Mouse (Mus musculus) retina, postnatal 1 day (tissue): ENCODE measurements at regions not wholly inside any gene's neighbourhood (a gene's known extent, or its start where the extent isn't known, plus 50 kb on each side); places are given as distances from the start of the nearest gene placed in this dataset.

ENCODE experiments used
- DNase-seq: peaks from one replicate; pipeline ENCODE4 v3.0.0-alpha.2; 2012

DNA sequence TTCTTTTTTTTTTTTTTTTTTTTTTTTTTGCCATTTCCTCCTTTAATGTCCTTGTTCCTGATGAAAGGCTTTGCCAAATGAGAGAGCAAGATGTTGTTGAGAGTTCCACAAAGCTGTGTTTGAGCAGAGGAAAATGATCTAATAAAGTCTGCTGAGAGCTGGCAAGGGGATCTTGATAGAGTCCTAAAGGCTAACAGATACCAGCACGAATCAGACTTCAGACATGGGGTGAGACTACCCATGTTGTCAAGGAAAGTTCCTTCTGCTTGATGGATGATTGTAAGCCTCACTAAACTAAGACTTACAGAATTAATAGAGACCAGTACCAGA, 665.2 kb upstream of the Fam92a start:
- DNase-seq = no peak

DNA sequence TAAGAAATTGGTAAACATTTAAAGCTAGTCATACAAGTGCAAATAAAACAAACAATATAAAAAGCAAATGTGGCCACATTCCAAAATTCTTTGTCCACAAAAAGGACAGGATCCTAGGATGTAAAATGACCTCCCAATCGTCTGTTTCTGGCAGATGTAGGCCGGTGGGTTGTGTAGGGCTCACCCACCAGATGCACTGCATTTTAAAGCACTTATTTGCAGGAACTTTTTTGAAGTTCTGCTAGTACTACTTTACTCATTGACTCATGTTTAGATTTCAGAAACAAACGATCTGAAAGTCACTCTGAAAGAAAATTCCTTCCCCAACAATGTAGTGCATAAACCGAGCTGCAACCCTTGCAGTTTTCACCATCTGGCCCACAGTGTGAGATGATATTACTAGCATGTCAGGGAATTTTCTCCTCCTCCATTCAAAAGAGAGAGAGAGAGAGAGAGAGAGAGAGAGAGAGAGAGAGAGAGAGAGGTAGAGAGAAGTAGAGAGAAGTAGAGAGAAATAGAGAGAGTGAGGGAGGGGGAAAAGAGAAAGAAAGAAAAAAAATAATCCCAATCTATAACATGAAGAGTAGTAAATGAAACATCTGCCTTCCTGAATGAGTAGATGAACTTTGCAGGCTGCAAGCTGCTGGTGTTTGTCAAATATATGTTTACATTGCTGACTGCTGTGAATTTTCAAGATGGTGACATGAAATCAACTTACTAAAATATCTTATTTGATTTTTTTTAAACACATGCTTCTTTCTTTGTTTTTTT, 664.7 kb upstream of the Fam92a start:
- DNase-seq = no peak

DNA sequence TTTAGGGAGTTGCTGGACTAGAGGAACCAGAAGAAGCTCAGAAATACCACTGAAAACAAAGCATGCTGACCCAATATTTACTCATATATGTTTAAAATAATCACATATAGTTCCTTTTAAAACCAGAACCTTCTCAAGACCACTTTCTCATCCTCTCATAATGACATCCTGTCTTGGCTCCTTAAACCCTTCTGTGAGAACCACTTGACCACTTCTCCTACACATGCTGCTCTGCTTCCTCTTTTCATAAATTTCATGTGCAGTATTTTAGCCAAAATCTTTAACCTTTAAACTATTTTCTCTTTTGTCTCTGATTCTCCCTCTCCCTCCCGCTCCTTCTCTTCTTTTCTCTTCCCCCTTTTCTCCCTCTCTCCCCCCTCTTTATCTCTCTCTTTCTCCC, 654.6 kb upstream of the Fam92a start:
- DNase-seq = no peak

DNA sequence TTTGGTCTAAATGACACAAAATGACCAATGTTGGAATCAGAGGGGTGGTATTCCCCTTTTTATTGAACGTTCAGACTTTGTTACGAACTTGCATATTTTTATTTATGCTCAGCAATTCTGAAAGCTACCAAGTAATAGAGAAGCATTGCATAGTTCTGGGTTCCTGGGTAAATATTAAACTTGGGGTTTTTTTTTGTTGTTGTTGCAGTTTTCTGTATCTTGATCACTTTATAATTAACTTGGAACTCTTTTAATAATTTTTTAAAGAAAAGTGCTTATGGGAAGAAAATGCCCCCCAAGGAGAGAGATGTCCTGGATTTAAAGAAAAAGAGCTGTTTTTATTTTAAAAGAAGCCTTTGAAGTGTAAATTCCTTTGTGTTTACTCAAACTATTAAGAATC, 642.4 kb upstream of the Fam92a start:
- DNase-seq = no peak

DNA sequence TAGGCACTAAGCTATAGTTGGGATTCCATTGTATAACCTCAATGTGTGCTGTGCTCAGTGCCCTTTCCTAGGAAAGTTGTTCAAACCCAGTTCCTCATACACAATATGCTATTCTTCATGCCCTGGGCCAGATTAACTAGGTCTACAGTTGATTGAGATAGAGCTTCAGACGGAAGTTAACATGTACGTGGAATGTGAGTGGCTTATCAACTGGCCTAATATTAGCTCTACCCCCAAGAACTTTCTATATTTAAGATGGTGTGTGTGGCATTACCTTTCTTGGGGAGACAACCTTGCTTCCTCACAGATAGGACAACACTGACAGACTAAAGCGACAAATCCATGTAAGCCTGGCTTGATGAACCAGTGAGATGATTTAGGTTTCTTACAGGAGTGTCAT, 629.4 kb upstream of the Fam92a start:
- no peak for DNase-seq

DNA sequence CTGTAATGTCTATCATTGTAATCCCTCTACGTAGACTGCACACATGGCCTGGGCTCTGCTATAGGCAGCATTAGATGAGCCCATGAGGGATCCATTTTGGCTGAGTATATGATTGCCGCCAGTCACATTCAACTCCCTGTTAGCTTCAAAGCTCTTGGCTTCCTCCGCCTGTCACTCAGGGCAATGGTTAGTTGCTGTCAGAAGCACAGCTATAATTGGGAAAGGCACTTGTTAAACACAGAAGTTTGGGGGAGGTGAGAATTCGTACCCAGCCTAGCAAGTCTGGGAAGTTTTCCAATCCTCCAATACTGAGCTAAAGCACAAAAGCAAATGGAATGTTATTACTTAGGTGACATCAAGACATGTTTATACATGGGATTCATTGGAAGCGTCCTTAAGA, 627.7 kb upstream of the Fam92a start:
- no peak for DNase-seq

DNA sequence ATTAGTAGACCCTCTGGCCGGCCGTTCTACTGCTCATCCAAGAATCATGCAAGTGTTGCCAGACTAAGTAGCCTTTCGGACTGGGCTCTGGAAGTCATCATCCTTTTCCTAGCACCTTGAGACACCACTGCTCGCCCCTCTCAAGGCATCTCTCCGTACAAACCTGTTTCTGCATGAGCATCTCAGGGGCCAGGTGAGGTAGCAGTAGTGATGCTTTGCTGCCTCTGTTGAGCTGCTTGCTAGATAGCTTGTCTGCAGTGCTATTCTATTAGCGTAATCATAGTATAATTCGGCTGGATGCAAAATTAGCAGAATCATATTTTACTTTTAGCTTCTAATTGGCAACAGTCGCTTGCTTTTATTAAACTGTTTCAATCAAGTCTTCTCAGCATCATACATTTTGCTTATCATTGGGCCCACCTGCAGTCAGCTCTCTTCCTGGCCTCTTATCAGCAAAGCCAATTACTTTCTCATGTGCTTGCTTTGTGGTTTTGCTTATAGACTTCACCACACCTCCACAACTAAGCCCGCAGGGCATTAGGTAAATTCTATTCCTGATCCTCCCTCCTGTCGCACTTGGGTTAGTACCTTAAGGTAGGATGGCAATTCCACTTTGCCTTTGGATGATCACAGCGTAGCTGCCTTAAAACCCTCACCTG, 621.1 kb upstream of the Fam92a start:
- DNase-seq = no peak

DNA sequence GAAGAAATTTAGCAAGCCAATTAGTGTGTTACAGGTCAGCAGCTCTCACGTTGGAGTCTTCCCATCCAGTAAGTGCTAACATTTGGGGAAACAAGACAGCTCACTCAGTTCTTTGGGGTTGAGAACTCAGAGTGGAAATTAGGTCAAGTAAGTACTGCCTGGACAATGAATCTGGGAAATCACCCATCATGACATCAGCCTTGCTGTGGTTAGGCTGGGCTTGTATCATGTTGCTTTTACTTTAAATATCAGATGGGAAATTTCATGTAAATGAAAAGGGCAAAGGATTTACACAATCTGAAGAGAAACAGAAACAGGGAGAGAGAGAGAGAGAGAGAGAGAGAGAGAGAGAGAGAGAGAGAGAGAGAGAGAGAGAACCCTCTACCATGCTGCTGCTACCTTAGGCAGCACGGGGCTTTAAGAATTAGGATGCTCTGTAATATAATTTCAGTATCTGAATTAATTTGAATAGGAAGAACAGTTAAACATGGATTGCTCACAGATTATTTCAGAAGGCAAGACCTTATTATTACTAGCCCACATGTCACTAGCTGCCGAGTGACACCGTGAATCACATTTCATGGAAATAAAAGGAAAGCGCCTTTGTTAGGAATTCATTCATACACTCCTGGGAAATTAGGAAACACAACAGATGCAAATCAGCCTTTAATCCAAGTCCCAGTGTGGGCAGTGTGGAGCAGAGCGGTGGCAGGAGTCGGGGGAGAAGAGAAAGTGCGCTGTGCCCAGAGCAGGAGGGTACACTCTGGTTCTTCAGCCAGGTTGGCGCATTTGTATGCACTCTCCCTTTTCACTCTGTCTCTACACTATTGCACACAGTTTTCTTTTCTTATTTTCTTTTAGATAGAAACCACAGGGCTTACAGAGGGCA, 620.2 kb upstream of the Fam92a start:
- DNase-seq = peak; percentile 15

DNA sequence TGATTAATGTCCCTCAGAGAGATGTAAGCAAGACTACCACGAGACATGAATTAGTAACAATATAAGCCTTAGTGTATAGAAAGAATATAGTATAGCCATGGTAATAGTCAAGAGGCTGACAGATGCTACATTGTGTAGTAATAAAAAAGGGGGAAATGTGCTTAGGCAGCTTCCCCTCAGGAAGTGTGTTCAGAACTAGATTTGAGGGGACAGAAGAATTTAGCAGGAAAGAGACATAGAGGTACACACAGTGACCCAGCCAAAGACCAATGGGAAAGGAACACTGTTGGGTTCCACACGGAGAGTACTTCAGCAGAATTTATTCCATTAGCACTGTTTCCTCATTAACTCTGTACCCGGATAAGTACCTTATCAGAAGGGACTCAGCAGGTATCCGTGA, 614.0 kb upstream of the Fam92a start:
- DNase-seq = no peak

DNA sequence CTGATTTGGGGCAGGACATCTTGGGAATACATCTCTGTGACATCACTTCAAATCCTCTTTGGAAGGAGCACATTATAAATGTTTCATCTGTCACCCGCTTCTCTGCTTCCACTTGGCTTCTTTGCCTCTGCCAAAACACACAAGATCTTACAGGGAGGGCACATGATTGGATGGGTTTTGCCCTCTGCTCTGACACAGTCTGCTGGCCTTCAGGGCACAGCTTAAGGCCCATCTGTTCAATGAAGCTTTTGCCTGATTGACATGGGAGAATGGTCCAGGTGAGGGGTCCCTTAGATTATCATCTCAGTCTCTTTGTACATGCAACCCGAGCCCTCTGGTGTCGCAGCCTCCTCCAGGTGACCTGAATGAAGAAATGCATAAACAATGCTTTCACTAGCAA, 612.7 kb upstream of the Fam92a start:
- peak; percentile 43 for DNase-seq

DNA sequence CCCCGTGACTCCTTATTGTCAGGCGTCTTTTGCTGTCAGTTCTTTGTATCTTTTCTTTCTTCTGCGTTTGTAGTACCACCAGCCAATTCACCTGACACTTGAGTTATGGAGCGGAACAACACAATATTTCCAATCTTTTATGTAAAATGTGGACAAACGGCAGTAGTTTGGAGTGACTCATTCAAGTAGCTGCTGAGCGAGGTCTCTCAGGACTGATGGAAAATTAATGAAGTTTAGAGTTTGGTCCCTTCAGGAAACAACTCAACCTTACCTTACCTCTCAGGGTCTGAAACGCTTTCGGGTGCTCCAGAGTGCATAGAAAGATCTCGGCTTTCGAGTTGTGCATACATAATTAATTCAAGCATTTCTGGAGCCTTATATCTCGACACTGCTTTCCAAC, 612.3 kb upstream of the Fam92a start:
- DNase-seq = no peak

DNA sequence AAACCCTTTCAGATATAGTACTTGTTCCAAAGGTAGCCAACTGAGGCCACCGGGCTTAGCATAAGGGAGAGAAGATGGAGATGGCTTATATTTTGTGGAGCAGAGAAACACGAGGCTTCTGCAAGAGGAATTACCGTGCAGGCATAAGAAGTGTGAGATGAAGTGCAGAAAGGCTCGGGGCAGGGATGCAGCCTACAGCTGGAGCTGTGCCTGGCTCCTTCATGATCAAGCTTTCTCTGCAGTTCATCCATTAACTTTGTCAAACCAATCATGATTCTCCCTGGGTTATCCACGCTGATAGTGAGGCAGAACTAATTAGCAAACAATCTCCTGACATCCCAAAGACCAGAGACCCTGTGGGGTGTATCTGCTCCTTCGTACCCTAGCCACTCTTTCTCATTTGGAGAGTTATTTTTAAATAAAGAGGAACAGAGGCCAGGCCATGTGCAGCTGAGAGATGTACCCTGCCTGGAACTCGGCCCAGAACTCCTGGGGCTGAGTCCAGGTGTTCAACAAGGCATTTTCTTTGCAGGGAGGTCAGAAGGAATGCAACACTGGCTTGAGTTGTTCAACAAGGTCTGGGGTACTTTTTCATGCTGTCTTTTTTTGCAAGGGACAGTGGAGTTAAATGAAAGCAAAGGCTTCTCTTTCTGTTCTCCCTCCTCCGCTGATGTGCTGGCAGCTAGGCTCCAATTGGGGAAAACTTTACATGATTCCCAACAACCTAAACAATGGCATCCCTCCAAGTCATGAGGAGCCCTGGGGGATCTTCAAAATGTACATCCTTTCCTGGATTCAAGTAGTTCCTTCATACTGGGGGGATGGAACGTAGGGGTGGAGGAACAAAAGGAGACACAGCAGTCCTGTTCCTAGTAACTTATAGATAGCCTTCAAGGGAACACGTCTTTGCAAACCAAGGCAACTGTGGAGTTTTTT, 610.4 kb upstream of the Fam92a start:
- no peak for DNase-seq

DNA sequence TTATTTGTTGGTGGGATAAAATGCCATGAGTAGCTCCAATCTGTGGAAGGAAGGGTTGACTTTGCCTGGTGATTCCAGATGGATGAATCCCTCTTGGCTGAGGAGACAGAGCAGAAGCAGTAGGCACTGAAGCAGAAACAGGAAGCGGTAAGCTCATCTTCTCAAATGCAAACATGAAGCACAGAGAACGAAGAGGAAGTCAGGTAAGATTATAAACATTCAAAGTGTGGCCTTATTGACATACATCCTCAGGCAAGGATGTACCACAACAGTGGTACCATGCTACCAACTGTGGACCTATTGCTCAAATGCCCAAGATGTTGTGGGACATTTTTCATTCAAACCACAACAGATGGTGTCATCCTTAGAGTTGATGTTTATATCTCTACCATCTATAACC, 608.4 kb upstream of the Fam92a start:
- no peak for DNase-seq

DNA sequence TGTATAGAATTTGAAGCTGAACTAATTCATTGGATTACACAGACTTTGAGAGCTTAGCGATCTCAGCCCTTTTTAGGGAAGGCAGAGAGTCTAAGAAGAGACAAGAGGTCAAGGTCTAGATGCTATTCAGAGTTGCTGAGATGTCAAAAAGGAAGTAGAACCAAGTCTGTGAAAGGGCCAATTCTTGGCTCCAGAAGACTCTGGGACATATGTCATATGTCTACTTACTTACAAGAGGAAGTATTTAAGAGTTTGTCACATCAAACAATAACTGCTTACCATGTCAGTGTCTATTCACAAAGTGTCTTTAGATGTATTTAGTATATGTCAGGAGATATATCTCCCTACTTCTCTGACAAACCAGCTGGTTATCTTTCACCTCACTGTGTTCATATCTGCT, 607.4 kb upstream of the Fam92a start:
- no peak for DNase-seq

DNA sequence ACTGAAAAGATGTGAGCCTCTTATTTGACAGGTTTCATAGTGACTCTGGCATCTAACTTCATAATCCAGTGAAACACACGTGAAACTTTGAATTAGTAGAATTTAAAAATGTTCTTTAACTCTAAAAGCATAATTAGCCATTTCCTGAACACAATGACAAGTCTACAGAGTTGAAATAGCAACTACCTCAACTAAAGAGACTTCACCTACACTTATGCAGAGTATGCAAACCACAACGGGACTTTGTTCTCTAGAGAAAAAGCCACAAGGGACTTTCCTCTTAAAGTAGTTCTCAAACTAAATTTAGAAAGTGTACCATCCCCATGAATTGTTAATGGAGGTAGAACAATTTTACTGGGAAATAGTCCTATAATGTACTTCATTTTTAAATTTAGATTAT, 606.3 kb upstream of the Fam92a start:
- DNase-seq = no peak

DNA sequence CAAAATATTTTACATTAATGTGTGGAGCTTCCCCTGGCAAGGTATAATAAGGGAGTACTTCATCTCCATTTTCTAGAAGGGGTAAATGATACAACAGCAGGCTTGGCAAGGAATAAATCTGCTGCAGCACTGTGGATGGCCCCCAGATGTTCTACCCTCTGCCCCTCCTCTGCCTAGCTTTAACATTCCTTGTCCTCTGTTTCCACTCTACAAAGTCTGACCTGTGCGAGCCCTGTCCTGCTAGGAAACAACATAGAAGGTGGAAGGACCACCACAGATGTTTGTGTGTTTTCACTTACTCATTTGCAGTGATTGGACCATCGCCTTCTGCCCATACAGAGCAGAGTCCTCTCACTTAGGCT, 604.4 kb upstream of the Fam92a start:
- DNase-seq = no peak

DNA sequence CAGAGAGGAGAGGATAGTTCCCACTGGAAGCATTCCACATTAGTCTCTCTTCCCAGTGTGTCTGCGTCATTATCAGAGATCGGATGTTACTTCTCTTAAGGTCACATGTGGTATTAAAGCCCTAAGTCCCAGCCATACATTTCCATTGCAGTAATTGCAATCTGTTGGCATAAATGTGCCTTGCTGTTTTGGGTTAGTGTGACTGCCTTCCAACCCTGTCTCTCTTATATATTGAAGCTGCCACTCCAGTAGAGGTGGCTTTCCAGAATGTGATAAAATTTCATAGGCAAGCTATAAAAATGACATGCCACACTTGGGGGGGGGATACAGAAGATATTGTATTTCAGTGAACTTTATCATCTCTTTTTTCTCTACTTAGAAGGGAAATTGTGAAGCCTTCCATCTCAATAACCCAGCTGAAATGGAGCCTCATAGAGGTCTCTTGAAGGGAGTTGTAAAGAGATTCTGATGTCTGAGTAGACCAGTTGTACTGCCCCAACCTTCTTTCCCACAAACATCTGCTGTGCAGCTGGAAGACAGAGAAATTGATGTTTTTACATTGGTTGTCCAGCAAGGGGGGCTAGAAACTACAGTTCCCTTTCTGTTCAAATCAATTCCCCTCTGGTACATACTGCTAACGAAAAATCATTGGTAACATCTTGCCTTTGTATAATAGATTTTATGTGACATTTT, 603.9 kb upstream of the Fam92a start:
- peak; percentile 13 for DNase-seq

DNA sequence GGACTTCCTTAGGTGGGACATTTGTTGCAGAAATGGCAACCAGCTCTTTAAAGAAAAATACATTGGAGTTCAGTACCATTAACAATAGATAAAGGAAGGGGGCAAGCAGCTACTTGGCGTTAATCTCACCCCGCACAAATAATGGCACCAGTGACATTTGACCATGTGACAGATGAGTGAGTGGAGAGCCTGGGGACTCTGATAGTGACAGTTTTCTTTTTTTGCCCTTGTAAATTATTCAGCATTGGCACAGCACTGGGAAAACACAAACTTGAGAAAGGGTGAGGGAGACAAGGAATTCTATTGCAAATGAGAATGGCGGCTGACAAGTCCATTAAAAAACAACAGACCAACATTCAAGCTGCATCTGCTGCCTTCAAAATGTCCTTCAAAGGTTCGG, 603.3 kb upstream of the Fam92a start:
- no peak for DNase-seq

DNA sequence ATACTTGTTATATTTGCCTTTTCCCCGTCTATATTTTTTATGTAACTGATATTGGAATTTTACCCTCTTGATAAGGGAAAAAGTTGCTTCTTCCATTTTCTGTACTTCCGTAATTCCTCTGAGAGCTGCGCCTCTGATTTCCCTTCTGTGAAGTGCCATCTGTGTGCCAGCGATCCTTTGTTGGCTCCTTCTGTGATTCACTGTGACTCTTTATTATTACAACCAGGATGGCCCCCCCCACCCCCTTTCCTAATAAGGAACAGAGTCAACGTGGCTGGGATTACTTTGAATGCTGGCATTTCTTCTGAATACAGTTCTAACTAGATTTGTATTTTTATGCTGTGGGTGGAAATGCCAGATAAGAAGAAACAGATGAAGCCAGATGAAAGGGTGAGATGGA, 602.9 kb upstream of the Fam92a start:
- no peak for DNase-seq

DNA sequence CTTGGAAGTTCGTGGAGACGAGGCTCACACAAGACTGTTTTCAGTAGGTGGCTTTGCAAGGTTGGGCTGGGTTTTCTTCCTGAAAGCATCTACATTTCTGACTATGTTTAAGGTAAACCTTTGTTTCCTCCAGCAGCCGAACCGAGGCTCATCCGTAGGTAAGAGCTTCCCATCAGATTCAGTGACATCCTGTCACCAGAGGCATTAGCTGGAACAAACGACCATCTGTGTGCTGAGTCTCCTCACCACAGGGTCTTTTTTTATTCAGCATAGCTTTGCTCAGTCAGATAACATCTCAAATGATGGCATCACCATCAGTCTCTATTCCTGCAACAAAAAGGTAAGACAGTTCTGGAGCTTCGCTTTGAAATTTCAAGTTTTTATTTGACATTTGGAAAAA, 601.4 kb upstream of the Fam92a start:
- no peak for DNase-seq

DNA sequence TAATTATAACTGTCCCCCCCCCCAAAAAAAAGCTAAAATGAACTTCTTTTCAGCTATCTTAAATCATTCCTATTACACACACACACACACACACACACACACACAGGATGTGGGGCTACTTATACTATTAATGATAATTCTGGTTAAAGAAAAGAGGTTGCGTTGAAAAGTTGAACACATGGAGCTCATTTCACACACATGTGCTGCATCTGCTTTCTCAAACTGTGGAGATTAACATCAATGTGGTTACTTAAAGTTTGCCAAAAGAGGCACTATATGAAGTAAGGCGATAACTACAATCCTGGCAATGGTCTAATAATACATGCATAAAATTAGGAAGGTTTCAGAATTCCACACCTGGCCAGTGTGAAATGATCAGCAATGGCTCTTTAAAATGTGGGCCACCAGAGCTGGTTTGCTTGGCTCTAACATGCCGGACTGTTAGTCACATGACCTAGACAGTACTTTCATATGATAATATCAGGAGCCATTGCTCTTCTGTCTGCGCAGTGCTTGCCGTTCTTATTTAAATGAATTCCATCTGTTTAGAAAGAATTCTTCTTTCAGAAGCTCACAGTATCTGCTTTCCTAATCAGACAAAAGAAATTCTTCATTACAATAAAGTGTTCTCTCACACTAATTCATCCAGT, 598.4 kb upstream of the Fam92a start:
- no peak for DNase-seq

DNA sequence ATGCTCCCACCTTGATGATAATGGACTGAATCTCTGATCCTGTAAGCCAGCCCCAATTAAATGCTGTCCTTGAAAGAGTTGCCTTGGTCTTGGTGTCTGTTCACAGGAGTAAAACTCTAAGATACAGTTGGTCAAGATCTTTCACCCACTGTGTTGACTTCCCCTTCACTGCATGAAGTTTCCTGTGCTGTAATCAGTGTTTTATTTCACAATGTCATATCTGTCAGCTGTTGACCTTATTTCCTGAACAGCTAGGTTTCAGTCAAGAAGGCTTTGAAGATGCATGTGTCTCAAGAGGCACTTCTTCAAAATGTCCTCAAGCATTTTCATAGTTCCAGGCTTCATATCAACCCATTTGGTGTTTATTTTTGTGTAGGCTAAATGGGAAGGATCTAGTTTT, 597.3 kb upstream of the Fam92a start:
- no peak for DNase-seq
